13 mouse cellular contexts compared by ENCODE assay signal in genomic region chr7:78498356-78498755, GRCm38 (mm10).
"Had no signal": no experiment of that assay in that cellular context is flagged by ENCODE, and none has a peak within 500 bp of the region (broad histone marks: within the 10 kb centered on the region; RNA-seq: fewer than 3 reads in every experiment).

No protein-coding gene starts in this region.

- H3K4me3 ChIP-seq: layer of hippocampus, adult 2 months; limb, embryonic 13.5 days; midbrain, embryonic 12.5 days; neural tube, embryonic 13.5 days had no signal

- H3K4me1 ChIP-seq: limb, embryonic 13.5 days; midbrain, embryonic 12.5 days; neural tube, embryonic 13.5 days had no signal

- H3K4me2 ChIP-seq: limb, embryonic 13.5 days; midbrain, embryonic 12.5 days; neural tube, embryonic 13.5 days had no signal

- ATAC-seq: midbrain, embryonic 16.5 days had no signal

- DNase-seq: kidney, adult 9 months; lung, adult 18-20 months; retina, postnatal 1 day; thymus, adult 18-20 months; thymus, postnatal 14 days had no signal

- H3K27me3 ChIP-seq: limb, embryonic 13.5 days; midbrain, embryonic 12.5 days; neural tube, embryonic 13.5 days had no signal

- H3K36me3 ChIP-seq: limb, embryonic 13.5 days; midbrain, embryonic 12.5 days had no signal

- H3K9ac ChIP-seq: limb, embryonic 13.5 days; liver, embryonic 14.5 days; midbrain, embryonic 12.5 days; neural tube, embryonic 13.5 days had no signal

- H3K9me3 ChIP-seq: limb, embryonic 13.5 days; midbrain, embryonic 12.5 days; neural tube, embryonic 13.5 days had no signal

- H3K27ac ChIP-seq: kidney, postnatal 0 days; layer of hippocampus, adult 2 months; limb, embryonic 13.5 days; liver, embryonic 14.5 days; midbrain, embryonic 12.5 days; neural tube, embryonic 13.5 days; stomach, postnatal 0 days had no signal
